Mouse (Mus musculus): ENCODE data around the gene 6430550D23Rik.

- TF ChIP-seq CTCF (conservative IDR thresholded peaks at IDR 0.05; ENCODE audit: low read length) (no peak), POU5F1 (IDR thresholded peaks at IDR 0.05; ENCODE audit: borderline replicate concordance, low read length) (no peak)
These were observed 45.9 kb downstream of the 6430550D23Rik start for GRCm38 (mm10) chr2:155961862-155962261.

Data from E14TG2a.4 (cell line).